Mouse (Mus musculus) testis, adult 2 months (tissue): Measurements from ENCODE around the gene Nyap2.

Experiments used
- CTCF ChIP-seq: fragments of 200-500 bp; IDR thresholded peaks from 2 replicates; pipeline ENCODE4 v1.5.1; 2012; ENCODE audit warnings: low read depth, mild to moderate bottlenecking, inconsistent platforms, low read length, moderate library complexity; ENCODE audit not compliant: control insufficient read depth, insufficient read depth, insufficient replicate concordance
- POLR2A ChIP-seq: fragments of 200-500 bp; IDR thresholded peaks from 2 replicates; pipeline ENCODE4 v1.6.1; 2012; ENCODE audit warnings: low read depth, mild to moderate bottlenecking, inconsistent platforms, low read length, moderate library complexity; ENCODE audit not compliant: control insufficient read depth

- TF ChIP-seq CTCF: no peak
- TF ChIP-seq POLR2A: no peak
Observed at GRCm38 (mm10) chr1:81076259-81076658, 491 bp upstream of the Nyap2 start.
